Mouse (Mus musculus) erythroblast, embryonic 14.5 days (primary cell): ENCODE measurements at regions not wholly inside any gene's neighbourhood (a gene's known extent, or its start where the extent isn't known, plus 50 kb on each side); places are given as distances from the start of the nearest gene placed in this dataset.

Experiments used
- GATA1 ChIP-seq: IDR thresholded peaks from 2 replicates; pipeline ENCODE4 v1.6.1; 2012; ENCODE audit warnings: low read length, inconsistent platforms, mixed read lengths
- TAL1 ChIP-seq: IDR thresholded peaks from 3 replicates; pipeline ENCODE4 v1.6.1; 2012; ENCODE audit warnings: low read length, inconsistent platforms, mixed read lengths

GRCm38 (mm10) chr1:154147001-154147571 lies 53.9 kb upstream of the Zfp648 start:
- TF ChIP-seq GATA1 (no peak), TAL1 (no peak)
